Mouse (Mus musculus) ovary, postnatal 10 days (tissue): ENCODE results near the gene Ccdc88b.
"Not testable (repeated sequence)": the region's sequence is repeated elsewhere in the genome, so short reads cannot be mapped to it uniquely, and the experiment has no call there.

Experiments
- DNase-seq: peaks from one replicate; pipeline ENCODE4 v3.0.0; 2022; ENCODE audit warnings: low spot score

Gene Ccdc88b

GRCm38 (mm10) chr19:6858031-6858430, at the start of gene Ccdc88b:
Ccdc88b (minus strand) TSS chr19:6858211.
- no peak for DNase-seq

GRCm38 (mm10) chr19:6907094-6907493, 49.1 kb upstream of the Ccdc88b start:
- DNase-seq = no peak

- DNase-seq = no peak
Observed at GRCm38 (mm10) chr19:6906199-6906598, 48.2 kb upstream of the Ccdc88b start.

GRCm38 (mm10) chr19:6905498-6906159, 47.6 kb upstream of the Ccdc88b start:
- no peak for DNase-seq

- DNase-seq = no peak
Observed at GRCm38 (mm10) chr19:6904846-6905245, 46.8 kb upstream of the Ccdc88b start.

GRCm38 (mm10) chr19:6903031-6903430, 45.0 kb upstream of the Ccdc88b start:
- DNase-seq = no peak

GRCm38 (mm10) chr19:6899641-6900040, 41.6 kb upstream of the Ccdc88b start:
- no peak for DNase-seq

- DNase-seq = not testable (repeated sequence)
Observed at GRCm38 (mm10) chr19:6895608-6896305, 37.7 kb upstream of the Ccdc88b start.

- DNase-seq = no peak
Observed at GRCm38 (mm10) chr19:6893731-6894451, 35.9 kb upstream of the Ccdc88b start.

- DNase-seq = no peak
Observed at GRCm38 (mm10) chr19:6892512-6892911, 34.5 kb upstream of the Ccdc88b start.

GRCm38 (mm10) chr19:6877965-6878364, 20.0 kb upstream of the Ccdc88b start:
- no peak for DNase-seq

- DNase-seq = no peak
Observed at GRCm38 (mm10) chr19:6876799-6877198, 18.8 kb upstream of the Ccdc88b start.

GRCm38 (mm10) chr19:6875834-6876233, 17.8 kb upstream of the Ccdc88b start:
- DNase-seq = no peak

- no peak for DNase-seq
Observed at GRCm38 (mm10) chr19:6874257-6874656, 16.2 kb upstream of the Ccdc88b start.

GRCm38 (mm10) chr19:6872701-6873100, 14.7 kb upstream of the Ccdc88b start:
- no peak for DNase-seq

- DNase-seq = no peak
Observed at GRCm38 (mm10) chr19:6871574-6872271, 13.7 kb upstream of the Ccdc88b start.

GRCm38 (mm10) chr19:6869355-6869754, 11.3 kb upstream of the Ccdc88b start:
- DNase-seq = no peak

GRCm38 (mm10) chr19:6861451-6861850, 3.4 kb upstream of the Ccdc88b start:
- no peak for DNase-seq

- no peak for DNase-seq
Observed at GRCm38 (mm10) chr19:6860706-6861105, 2.7 kb upstream of the Ccdc88b start.

GRCm38 (mm10) chr19:6859971-6860370, 2.0 kb upstream of the Ccdc88b start:
- DNase-seq = no peak

- DNase-seq = no peak
Observed at GRCm38 (mm10) chr19:6859032-6859651, 1.1 kb upstream of the Ccdc88b start.
